Mouse (Mus musculus): Measurements from ENCODE around the gene Trpc4.

- TF ChIP-seq CTCF (IDR thresholded peaks at IDR 0.05; ENCODE audit: low read depth) (no peak), EP300 (optimal IDR thresholded peaks at IDR 0.05) (no peak)
Observed at GRCm38 (mm10) chr3:54310604-54311003, 154.8 kb downstream of the Trpc4 start.
